ENCODE assay signal across 8 mouse cellular contexts in the genomic region with DNA sequence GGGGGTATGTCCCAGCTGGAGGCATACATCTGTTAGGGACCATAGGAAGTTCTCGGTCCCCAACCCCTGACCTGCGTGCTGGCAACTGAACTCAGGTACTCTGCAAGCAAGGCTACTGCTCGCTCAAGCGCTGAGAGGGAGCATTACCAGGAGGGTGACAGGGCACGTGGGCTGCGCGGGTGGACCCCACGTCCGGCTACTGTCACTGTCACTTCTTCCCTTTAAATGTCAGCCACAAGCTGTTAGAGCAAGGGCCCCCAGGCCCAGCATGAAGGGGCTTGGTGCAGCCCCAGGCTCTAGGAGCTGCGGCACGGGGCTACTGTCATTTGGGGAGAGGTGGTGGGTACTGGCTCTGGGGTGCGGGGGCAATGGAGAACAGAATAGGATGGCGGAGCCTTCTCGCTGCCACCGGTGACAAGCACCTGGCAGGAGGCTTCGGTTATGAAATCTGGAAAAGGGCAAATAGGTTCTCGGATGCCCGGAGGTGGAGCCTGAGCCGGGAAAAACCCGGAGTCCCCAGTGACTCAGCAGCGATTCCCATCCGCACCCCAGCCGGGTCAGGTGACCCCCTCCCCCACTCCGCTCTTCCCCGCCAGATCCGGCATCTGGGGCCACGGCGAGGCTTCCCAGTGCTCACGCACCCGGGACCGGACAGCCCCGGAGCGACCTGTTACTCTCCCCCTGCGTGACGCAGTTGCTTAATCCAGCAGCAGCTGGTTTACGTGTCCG. TPM values are rescaled to one million over a fixed set of nuclear protein-coding genes. Genes with fewer than 3 reads are reported as not detected.
A peak's percentile ranks its signal among the peaks of the same experiment; 100 is the strongest.
DNase-seq lines count a peak whose midpoint lies in the region; ATAC-seq lines count a peak whose summit lies in the region.

No protein-coding gene starts in this region.

- DNase-seq in gastrocnemius, adult 18-20 months (ENCODE audit: low spot score): peak; percentile 73
- no peak for DNase-seq in gastrocnemius, postnatal 4 days (ENCODE audit: low spot score in 2 of 2)
- DNase-seq in MN1 (ENCODE audit: low spot score): peak; percentile 49
- DNase-seq in forebrain, embryonic 10.5 days (ENCODE audit: extremely low spot score, low spot score): no peak
- no peak for DNase-seq in left cerebral cortex, postnatal 14 days (ENCODE audit: low spot score in 2 of 2)

- H3K4me1 ChIP-seq in forebrain, embryonic 10.5 days: peaks cover 26% of the 10 kb centered on the region
- H3K4me1 ChIP-seq in hindbrain, embryonic 16.5 days (ENCODE audit: control insufficient read depth, insufficient read depth, low read depth, low read length): peaks cover 7% of the 10 kb centered on the region
- H3K4me1 ChIP-seq in liver, embryonic 15.5 days (replicated peaks): peaks cover 15% of the 10 kb centered on the region
- H3K4me1 ChIP-seq in neural tube, embryonic 15.5 days: peaks cover 16% of the 10 kb centered on the region

- H3K4me3 ChIP-seq in forebrain, embryonic 10.5 days: peak overlapping the region; percentile 39
- H3K4me3 ChIP-seq in hindbrain, embryonic 16.5 days (ENCODE audit: low read length): peak overlapping the region; percentile 31
- H3K4me3 ChIP-seq in liver, embryonic 15.5 days (replicated peaks): peak overlapping the region; percentile 36
- peak overlapping the region; percentile 26 for H3K4me3 ChIP-seq in neural tube, embryonic 15.5 days (replicated peaks)

- peak overlapping the region; percentile 58 for H3K4me2 ChIP-seq in hindbrain, embryonic 16.5 days (ENCODE audit: low read length)
- peak overlapping the region; percentile 63 for H3K4me2 ChIP-seq in liver, embryonic 15.5 days
- H3K4me2 ChIP-seq in neural tube, embryonic 15.5 days: peak overlapping the region; percentile 51

- intact Hi-C loops in left cerebral cortex, postnatal 14 days (cut with DNase I): no loop called here

- H3K27ac ChIP-seq in forebrain, embryonic 10.5 days: 0 out of 2 replicates have a peak overlapping the region, but pooled peaks have one; percentile 7
- no peak overlapping the region for H3K27ac ChIP-seq in hindbrain, embryonic 16.5 days (ENCODE audit: low read depth, low read length)
- no peak overlapping the region for H3K27ac ChIP-seq in liver, embryonic 15.5 days (replicated peaks)
- no peak overlapping the region for H3K27ac ChIP-seq in neural tube, embryonic 15.5 days (replicated peaks)

- H3K9ac ChIP-seq in hindbrain, embryonic 16.5 days (ENCODE audit: low read depth, low read length): peak overlapping the region; percentile 52
- H3K9ac ChIP-seq in liver, embryonic 15.5 days: 0 out of 2 replicates have a peak overlapping the region, but pooled peaks have one; percentile 15
- H3K9ac ChIP-seq in neural tube, embryonic 15.5 days (replicated peaks): peak overlapping the region; percentile 21; the same call in 1 of the 2 replicates

- no peak for ATAC-seq in hindbrain, embryonic 16.5 days
- ATAC-seq in liver, embryonic 15.5 days (ENCODE audit: insufficient read depth): no peak
- ATAC-seq in neural tube, embryonic 15.5 days (ENCODE audit: low FRiP score): no peak

- no peaks in the 10 kb centered on the region for H3K9me3 ChIP-seq in forebrain, embryonic 10.5 days
- no peaks in the 10 kb centered on the region for H3K9me3 ChIP-seq in hindbrain, embryonic 16.5 days (ENCODE audit: control insufficient read depth, low read length)
- no peaks in the 10 kb centered on the region for H3K9me3 ChIP-seq in liver, embryonic 15.5 days (replicated peaks)
- no peaks in the 10 kb centered on the region for H3K9me3 ChIP-seq in neural tube, embryonic 15.5 days (replicated peaks)

- H3K36me3 ChIP-seq in forebrain, embryonic 10.5 days (replicated peaks): no peaks in the 10 kb centered on the region
- no peaks in the 10 kb centered on the region for H3K36me3 ChIP-seq in hindbrain, embryonic 16.5 days (ENCODE audit: control insufficient read depth, insufficient read depth, low read length)
- H3K36me3 ChIP-seq in liver, embryonic 15.5 days (replicated peaks): no peaks in the 10 kb centered on the region
- no peaks in the 10 kb centered on the region for H3K36me3 ChIP-seq in neural tube, embryonic 15.5 days

- peaks cover 61% of the 10 kb centered on the region for H3K27me3 ChIP-seq in forebrain, embryonic 10.5 days (ENCODE audit: poor library complexity, severe bottlenecking)
- peaks cover 19% of the 10 kb centered on the region for H3K27me3 ChIP-seq in hindbrain, embryonic 16.5 days (replicated peaks; ENCODE audit: control insufficient read depth, insufficient read depth, low read length)
- H3K27me3 ChIP-seq in liver, embryonic 15.5 days: peaks cover 57% of the 10 kb centered on the region
- H3K27me3 ChIP-seq in neural tube, embryonic 15.5 days (replicated peaks): peaks cover 46% of the 10 kb centered on the region

- WGBS in forebrain, embryonic 10.5 days: 10% methylated on average over 37 of the region's 37 CpGs
- 9% methylated on average over 37 of the region's 37 CpGs for WGBS in hindbrain, embryonic 16.5 days
- 5% methylated on average over 37 of the region's 37 CpGs for WGBS in liver, embryonic 15.5 days (ENCODE audit: insufficient replicate concordance)
- WGBS in neural tube, embryonic 15.5 days: 9% methylated on average over 37 of the region's 37 CpGs

RNA-seq across cellular contexts. Expression of gene Gng7, which starts 29.3 kb away (rescaled TPM):
- 1 to 10 TPM; 2.3 to 2.5 TPM for total RNA-seq in gastrocnemius, adult 18-20 months (2021)
- 1 to 10 TPM; 1.9 to 2.0 TPM for total RNA-seq in gastrocnemius, postnatal 4 days (2021)
- 6.3 and 6.9 TPM in 2 replicates for polyA plus RNA-seq in forebrain, embryonic 10.5 days (2016; fragmentation: Nextera tagmentation; extraction: Ambion mirVana)
- polyA plus RNA-seq in hindbrain, embryonic 16.5 days (2015; fragmentation: Nextera tagmentation; extraction: Ambion mirVana): 25.4 and 27.0 TPM in 2 replicates
- 0.36 and 0.41 TPM in 2 replicates for polyA plus RNA-seq in liver, embryonic 15.5 days (2015; fragmentation: Nextera tagmentation; extraction: Ambion mirVana)
- polyA plus RNA-seq in neural tube, embryonic 15.5 days (2015; fragmentation: Nextera tagmentation; extraction: Ambion mirVana): 22.8 and 24.9 TPM in 2 replicates
- 100 to 1,000 TPM; 120 to 135 TPM for total RNA-seq in left cerebral cortex, postnatal 14 days (2021)

RNA-seq across cellular contexts. Expression of gene Diras1, which starts 40.1 kb away (rescaled TPM):
- total RNA-seq in gastrocnemius, adult 18-20 months (2021): under 1 TPM in 1 of 2 experiments, not detected in 1; 0.07 TPM
- total RNA-seq in gastrocnemius, postnatal 4 days (2021): under 1 TPM in 1 of 2 experiments, not detected in 1; 0.10 TPM
- 2.1 and 2.5 TPM in 2 replicates for polyA plus RNA-seq in forebrain, embryonic 10.5 days (2016; fragmentation: Nextera tagmentation; extraction: Ambion mirVana)
- 74.4 and 81.7 TPM in 2 replicates for polyA plus RNA-seq in hindbrain, embryonic 16.5 days (2015; fragmentation: Nextera tagmentation; extraction: Ambion mirVana)
- 0.07 TPM in 1 of 2 replicates, not detected in the other for polyA plus RNA-seq in liver, embryonic 15.5 days (2015; fragmentation: Nextera tagmentation; extraction: Ambion mirVana)
- 55.3 and 69.4 TPM in 2 replicates for polyA plus RNA-seq in neural tube, embryonic 15.5 days (2015; fragmentation: Nextera tagmentation; extraction: Ambion mirVana)
- 100 to 1,000 TPM; 113 to 117 TPM for total RNA-seq in left cerebral cortex, postnatal 14 days (2021)

RNA-seq across cellular contexts. Expression of gene Slc39a3, which starts 51.8 kb away (rescaled TPM):
- 10 to 100 TPM; 13.7 TPM for total RNA-seq in gastrocnemius, adult 18-20 months (2021)
- total RNA-seq in gastrocnemius, postnatal 4 days (2021): 10 to 100 TPM; 11.2 to 11.9 TPM
- 15.7 and 15.8 TPM in 2 replicates for polyA plus RNA-seq in forebrain, embryonic 10.5 days (2016; fragmentation: Nextera tagmentation; extraction: Ambion mirVana)
- 48.3 and 54.3 TPM in 2 replicates for polyA plus RNA-seq in hindbrain, embryonic 16.5 days (2015; fragmentation: Nextera tagmentation; extraction: Ambion mirVana)
- polyA plus RNA-seq in liver, embryonic 15.5 days (2015; fragmentation: Nextera tagmentation; extraction: Ambion mirVana): 5.6 and 6.5 TPM in 2 replicates
- 43.9 and 47.7 TPM in 2 replicates for polyA plus RNA-seq in neural tube, embryonic 15.5 days (2015; fragmentation: Nextera tagmentation; extraction: Ambion mirVana)
- total RNA-seq in left cerebral cortex, postnatal 14 days (2021): 10 to 100 TPM; 70.9 to 76.3 TPM

RNA-seq across cellular contexts. Expression of gene Gadd45b, which starts 55.5 kb away (rescaled TPM):
- 10 to 100 TPM; 17.3 to 25.0 TPM for total RNA-seq in gastrocnemius, adult 18-20 months (2021)
- 10 to 100 TPM; 13.5 to 16.3 TPM for total RNA-seq in gastrocnemius, postnatal 4 days (2021)
- 5.9 and 6.3 TPM in 2 replicates for polyA plus RNA-seq in forebrain, embryonic 10.5 days (2016; fragmentation: Nextera tagmentation; extraction: Ambion mirVana)
- polyA plus RNA-seq in hindbrain, embryonic 16.5 days (2015; fragmentation: Nextera tagmentation; extraction: Ambion mirVana): 8.0 and 9.0 TPM in 2 replicates
- polyA plus RNA-seq in liver, embryonic 15.5 days (2015; fragmentation: Nextera tagmentation; extraction: Ambion mirVana): 3.8 and 4.0 TPM in 2 replicates
- polyA plus RNA-seq in neural tube, embryonic 15.5 days (2015; fragmentation: Nextera tagmentation; extraction: Ambion mirVana): 9.0 and 11.1 TPM in 2 replicates
- 10 to 100 TPM; 11.9 to 12.5 TPM for total RNA-seq in left cerebral cortex, postnatal 14 days (2021)

Comparison
In these comparisons a context has a peak if more than half of its experiments do, and no peak if none do; other contexts are left out.
1. DNase-seq: peak in gastrocnemius, adult 18-20 months (single experiment) and MN1 (single experiment); none in gastrocnemius, postnatal 4 days (0 of 2), forebrain, embryonic 10.5 days (single experiment) and left cerebral cortex, postnatal 14 days (0 of 2).
2. RNA of gene Diras1, which starts 40.1 kb away (polyA plus RNA-seq): 74.4 to 81.7 TPM in hindbrain, embryonic 16.5 days and 55.3 to 69.4 TPM in neural tube, embryonic 15.5 days; 2.1 to 2.5 TPM in forebrain, embryonic 10.5 days and 0.07 TPM in liver, embryonic 15.5 days; every median in the first group is over 10 times any median in the second.
3. Peak in every context shown above with its lines, with median percentiles within 50 percentile points of each other: H3K4me3 ChIP-seq, H3K4me2 ChIP-seq and H3K9ac ChIP-seq.